Mouse (Mus musculus) urinary bladder, adult 18-20 months (tissue): Measurements from ENCODE around the gene Spsb2.
"Not testable (repeated sequence)": the region's sequence is repeated elsewhere in the genome, so short reads cannot be mapped to it uniquely, and the experiment has no call there.

Source experiments
- DNase-seq, 2 experiments: peaks; one replicate each; pipeline ENCODE4 v3.0.0; 2022; ENCODE audit warnings: low spot score in 2 of 2, mixed read lengths in 2 of 2

The Spsb2 gene

DNA sequence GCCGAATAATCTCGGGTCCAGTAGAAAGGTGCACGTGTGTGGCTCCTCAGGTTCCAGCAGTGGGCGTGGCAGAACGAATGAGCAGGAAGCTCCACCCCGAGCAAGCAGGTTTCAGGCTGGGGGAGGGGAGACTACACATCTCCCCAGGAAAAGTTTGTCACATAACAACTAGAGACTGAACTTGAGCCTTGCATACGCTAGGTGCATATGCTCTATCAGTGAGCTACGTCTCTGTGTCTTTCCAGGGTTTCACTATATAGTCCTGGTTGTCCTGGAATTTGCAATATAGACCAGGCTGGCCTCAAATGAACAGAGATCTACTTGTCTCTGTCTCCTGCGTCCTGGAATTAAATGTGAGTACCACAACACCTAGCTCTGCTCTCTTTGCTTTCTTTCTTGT, 6.1 kb upstream of the Spsb2 start:
- DNase-seq: not testable (repeated sequence)

DNA sequence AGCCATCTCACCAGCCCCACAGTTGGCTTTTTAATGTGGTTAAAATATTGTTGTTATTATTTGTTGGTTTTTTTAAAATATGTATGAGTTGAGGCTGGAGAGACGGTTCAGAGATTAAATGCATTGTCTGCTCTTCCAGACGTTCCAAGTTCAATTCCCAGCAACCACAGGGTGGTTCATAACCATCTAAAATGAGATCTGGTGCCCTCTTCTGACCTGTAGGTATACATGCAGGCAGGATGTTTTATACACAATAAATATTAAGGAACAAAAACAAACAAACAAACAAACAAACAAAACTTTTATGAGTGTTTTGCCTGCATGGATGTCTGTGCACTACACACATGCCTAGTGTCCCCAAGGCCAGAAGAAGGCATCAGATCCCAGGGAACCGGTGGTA, 5.4 kb upstream of the Spsb2 start:
- no peak for DNase-seq

DNA sequence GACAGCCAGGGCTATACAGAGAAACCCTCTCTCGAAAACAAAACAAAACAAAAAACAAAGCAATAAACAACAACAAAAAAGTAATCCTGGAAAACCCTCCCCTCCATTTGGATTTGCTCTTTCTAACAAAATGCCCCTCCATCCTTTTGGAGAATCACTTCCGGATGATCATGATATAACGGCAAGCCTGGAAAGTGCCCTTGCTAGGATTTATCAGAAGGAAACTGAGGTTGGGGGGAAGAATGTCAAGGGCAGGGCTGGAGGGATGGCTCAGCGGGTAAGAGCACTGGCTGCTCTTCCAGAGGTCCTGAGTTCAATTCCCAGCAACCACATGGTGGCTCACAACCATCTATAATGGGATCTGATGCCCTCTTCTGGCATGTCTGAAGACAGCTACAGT, 4.8 kb upstream of the Spsb2 start:
- not testable (repeated sequence) for DNase-seq

DNA sequence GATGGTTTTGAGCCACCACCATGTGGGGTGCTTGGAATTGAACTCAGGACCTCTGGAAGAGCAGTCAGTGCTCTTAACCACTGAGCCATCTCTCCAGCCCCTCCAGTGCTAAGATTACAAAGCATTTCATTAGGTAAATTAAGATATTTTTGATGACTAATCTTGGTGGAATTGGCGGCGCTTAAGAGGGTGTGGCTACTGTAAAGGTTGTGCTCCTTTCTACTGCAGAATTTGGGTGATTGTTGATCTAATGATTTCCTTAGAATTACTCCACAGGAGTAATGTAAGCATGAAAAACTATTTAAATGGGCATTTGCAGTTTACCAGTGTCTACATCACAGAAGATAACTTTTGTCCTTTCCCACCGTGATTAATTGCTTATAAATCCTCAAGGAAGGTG, 4.1 kb upstream of the Spsb2 start:
- no peak for DNase-seq

DNA sequence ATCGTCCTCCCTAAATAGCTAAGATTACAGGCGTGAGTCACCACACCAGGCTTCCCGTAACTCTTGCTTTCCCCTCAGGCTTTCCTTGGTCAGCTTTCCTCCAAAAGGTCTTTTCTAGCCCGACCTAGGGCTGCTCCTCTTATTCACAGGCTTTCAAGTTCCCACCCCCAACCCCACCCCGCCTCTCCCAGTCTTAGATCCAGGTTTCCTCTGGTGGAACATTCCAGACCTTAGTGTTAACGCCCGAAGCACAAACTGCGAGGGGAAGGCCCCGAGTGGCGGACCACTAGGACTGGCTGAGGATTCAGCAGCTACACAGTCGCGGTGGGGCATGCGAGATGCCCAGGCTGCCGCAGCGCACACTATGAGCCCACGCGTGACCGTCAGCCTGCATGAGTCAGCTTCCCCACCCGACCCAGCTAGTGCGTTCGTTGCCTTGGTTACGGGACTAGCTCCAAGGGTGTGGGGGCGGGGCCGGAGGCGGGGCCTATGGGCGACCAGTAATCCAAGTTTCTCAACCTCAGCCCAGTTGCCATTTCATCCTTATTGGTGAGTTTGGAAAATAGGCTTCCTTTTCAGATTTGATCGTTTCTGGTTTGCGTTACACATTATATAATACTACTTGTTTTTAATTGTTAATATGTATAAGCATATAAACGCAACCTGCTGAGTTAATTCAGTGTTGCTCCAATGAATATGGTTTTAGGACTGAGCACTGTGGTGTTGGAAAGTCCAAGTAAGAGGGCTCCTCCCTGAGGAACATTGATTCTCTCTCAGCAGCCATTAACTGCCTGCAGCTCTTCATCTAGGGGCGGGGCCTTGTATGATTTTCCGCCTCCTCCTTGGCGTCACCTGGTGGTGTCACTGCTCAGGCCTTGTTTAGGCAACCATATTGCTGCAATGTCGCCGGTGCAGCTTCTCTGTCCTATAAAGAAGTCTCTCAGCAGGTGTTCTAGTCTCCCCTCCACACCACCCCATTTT, 2.8 kb upstream of the Spsb2 start:
- DNase-seq: peak; percentile 93 to 96

DNA sequence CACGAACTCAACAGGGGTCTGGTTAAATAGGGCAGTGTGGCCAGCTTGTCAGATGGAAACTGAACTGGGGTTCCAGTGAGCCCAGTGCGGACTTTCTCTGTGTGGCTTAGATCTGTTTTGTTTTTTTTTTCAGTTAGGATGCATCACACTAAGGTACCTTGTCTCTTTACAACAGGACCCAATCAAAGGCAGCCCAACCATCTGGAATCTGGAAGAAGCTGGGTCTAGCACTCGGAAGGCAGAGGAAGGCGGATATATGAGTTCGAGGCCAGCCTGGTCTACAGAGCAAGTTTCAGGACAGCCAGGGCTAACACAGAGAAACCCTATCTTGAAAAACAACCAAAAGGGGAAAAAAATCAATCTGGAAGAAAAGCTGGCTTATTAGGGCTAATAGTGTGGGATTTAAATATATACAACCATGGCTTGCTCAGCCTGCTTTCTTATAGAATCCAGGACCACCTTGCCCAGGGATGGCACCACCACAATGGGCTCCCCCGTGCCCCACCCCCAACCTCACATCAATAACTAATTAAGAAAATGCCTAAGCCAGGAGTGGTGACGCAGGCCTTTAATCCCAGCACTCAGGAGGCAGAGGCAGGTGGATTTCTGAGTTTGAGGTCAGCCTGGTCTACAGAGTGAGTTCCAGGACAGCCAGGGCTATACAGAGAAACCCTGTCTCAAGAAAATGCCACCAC, 1.9 kb upstream of the Spsb2 start:
- DNase-seq: no peak

DNA sequence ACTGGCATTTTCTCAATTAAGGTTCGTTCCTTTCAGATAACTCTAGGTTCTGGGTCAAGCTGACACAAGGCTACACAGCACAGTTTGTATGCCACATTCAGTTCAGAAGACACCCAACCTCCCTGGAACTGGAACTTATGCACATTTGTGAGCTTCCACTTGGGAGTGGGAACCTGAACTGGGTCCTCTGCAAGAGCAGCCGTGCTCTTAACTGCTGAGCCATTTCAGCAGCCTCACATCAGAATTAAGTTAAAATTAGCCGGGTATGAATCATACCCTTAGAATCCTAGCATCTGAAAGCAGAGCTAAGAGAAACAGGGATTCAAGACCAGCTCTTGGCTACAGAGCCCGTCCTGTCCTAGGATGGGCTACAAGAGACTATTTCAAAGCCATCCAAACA, 1.1 kb upstream of the Spsb2 start:
- no peak for DNase-seq

DNA sequence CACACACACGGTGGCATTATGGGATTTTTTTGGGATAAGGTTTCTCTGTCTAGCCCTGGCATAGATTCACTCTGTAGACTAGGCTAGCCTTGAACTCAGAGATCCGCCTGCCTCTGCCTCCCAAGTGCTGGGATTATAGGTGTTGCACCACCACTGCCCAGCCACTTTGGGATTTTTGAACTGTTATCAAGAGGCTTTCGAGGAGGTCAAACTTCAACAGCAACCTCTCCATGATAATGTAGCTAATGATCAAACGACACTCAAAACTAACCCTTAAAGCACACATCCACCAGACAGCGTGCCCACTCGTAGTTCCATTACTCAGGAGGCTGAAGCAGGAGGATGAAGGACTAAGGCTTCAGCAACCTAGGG, 489 bp upstream of the Spsb2 start:
- no peak for DNase-seq

DNA sequence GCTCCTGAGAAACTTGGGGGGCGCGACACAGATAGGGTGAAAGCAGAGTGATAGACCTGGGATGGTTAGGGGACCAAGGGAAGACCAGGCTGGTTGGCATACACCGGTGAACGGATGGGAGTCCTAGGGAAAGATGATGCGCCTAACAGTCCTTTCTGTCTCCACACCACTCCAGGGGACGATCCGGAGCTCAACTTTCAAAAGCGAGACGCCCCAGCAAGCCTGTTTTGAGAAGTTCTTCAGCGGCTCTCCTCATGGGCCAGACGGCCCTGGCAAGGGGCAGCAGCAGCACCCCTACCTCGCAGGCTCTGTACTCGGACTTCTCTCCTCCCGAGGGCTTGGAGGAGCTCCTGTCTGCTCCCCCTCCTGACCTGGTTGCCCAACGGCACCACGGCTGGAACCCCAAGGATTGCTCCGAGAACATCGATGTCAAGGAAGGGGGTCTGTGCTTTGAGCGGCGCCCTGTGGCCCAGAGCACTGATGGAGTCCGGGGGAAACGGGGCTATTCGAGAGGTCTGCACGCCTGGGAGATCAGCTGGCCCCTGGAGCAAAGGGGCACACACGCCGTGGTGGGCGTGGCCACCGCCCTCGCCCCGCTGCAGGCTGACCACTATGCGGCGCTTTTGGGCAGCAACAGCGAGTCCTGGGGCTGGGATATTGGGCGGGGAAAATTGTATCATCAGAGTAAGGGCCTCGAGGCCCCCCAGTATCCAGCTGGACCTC, 752 bp downstream of the Spsb2 start:
- DNase-seq: peak; percentile 77 to 83

DNA sequence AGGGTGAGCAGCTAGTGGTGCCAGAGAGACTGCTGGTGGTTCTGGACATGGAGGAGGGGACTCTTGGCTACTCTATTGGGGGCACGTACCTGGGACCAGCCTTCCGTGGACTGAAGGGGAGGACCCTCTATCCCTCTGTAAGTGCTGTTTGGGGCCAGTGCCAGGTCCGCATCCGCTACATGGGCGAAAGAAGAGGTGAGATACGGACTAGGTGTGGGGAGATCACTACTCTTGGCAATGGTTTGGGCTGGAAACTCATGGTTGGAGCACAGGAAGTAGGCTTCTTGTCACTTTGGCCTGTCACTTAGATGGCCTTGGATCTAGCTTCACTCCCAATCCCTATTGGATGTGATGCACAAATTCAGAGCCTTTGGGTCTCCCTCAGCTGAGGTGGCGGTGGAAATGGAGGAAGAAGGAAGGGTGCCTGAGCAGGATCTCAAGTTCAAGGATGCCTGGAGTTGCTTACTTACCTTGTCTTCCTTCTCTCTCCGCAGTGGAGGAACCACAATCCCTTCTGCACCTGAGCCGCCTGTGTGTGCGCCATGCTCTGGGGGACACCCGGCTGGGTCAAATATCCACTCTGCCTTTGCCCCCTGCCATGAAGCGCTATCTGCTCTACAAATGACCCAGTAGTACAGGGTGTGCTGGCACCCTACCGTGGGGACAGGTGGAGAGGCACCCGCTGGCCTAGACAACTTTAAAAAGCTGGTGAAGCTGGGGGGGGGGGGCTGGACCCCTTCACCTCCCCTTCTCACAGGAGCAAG, 1.5 kb downstream of the Spsb2 start:
- no peak for DNase-seq

DNA sequence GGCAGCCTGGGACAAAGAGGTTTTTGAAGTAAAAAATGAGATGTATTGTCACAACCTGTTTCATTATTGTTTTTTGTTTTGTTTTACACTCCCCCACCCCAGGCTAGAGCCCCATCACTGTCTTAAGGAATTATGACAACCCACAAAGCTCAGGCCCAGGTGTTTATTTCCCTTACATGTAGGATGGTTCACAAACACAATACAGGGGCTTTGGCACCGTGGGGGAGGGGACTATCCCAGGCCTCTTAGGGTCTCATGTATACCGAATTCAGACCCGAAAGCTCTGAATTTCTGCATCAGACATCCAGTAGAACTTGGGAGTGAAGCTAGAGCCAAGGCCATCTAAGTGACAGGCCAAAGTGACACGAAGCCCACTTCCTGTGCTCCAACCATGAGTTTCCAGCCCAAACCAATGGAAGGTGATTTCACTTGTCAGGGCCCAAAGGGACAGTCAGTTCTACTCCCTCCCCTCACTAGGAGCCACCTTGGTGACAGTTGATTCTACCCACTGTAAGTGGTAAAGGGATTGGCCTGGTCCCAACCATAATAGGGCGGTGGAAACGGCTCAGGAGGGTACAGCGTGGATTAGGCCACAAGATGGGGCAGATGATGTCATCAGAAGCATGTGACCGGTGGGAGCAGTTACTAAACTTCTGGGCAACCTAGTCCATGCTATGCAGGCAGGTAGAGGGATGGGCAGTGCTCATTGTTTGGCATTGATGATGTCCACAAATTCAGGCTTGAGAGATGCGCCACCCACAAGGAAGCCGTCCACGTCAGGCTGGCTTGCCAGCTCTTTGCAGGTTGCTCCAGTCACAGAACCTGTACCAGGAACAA, 2.3 kb downstream of the Spsb2 start:
- DNase-seq: not testable (repeated sequence)

DNA sequence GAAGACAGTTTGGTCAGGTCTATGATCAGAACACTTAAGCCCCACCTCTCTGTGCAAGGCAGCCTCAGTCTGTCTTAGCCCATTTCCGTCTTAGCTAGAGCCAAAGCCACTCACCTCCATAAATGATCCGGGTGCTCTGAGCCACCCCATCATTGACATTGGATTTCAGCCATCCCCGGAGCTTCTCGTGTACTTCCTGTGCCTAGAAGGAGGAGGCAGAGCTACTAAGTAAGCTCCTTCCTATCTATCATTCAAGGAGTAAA, 2.9 kb downstream of the Spsb2 start:
- no peak for DNase-seq

DNA sequence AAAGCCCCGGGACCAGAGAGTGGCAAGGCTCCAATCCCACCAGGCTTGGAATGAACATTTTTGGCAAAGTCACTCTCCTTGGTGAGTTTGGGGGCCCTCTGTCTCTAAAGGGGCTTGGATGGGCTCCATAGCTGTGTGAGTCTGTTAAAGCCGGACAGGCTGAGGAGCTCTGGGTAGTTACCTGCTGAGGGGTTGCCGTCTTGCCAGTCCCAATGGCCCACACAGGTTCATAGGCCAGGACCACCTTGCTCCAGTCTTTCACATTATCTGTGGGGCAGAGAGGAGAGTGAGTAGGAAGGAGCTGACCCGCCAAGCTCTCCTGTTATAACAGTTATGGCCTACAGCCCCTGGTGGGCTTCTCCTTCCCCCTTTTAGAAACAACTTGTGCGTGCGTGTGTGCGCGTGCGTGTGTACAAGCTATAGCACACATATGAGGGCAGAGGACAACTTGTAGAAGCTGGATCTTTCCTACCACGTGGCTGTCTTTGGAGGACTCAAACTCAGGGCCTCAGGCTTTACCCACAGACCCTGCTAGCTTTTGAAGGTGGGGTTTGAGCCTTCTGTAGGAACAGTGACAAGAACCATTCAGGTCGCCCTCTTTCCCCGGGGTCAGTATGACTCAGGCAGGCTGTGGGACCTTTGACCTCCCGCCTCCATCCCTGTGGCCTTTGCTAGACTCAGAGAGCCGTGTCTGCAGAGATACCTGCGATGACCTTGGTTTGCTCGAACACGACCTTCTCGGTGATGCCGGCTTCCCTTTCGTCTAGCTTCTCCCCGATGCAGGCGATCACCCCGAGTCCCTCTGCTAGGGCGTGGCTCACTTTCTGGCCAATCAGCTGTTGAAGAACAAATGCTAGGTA, 3.5 kb downstream of the Spsb2 start:
- no peak for DNase-seq

DNA sequence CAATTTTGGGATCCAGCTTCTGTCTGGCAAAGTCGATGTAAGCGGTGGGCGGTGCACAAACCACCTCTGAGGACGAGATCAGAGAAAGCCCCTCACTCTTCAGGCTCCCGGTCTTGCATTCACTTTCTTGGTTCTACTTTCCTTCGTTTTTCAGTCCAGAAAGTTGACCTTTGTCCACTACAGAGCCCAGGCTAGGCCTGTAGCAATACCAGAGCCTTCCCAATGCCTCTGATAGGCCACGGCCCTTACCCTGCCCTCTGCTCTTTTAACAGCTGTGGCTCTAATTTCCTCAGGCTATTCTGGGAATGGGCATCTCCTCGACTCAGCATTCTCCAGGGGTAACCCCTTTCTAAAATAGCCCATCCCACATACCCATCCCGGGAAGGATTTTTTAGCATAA, 4.4 kb downstream of the Spsb2 start:
- no peak for DNase-seq

DNA sequence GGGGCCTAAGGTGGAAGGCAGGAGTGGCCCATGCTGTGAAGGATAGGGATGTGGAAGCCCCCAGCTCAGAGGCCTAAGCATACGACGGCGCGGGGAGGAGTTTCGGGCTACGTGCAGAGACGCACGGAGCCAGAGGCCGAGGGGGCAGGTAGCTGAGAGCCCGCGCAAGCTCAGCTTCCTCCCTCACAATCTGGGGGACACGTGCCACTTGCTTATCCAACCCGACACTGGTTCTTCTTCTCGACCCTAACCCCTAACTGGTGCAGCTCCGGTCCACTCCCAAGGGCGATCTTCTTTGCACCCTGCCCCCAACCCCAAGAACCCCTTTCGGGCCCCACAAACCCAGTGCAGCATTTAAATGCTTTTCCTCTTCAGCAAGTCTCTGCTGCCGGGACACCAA, 5.0 kb downstream of the Spsb2 start:
- DNase-seq: no peak

DNA sequence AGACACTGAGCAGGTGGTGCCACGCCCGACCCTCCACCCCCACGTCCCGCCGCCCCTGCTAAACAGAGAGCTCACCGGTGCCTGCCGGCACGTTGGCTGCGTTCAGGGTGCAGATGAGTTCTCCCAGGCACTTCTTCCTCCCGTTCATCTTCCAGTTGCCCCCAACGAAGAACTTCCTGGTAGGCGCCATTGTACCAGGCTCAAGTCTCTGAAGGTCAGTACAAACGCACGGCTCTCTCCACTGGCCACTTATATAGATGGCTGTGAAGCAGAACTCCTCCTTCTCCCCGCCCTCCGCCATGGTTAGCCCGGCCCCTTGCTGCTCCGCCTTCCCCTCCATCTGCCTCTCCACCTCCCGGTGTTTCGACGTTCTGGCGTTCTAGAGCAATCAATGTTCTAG, 5.5 kb downstream of the Spsb2 start, which contains the start of gene Tpi1:
Gene Tpi1, minus strand, starts transcription at position 364 of the 400 bp plus-strand sequence.
- DNase-seq: peak; percentile 85 to 89

DNA sequence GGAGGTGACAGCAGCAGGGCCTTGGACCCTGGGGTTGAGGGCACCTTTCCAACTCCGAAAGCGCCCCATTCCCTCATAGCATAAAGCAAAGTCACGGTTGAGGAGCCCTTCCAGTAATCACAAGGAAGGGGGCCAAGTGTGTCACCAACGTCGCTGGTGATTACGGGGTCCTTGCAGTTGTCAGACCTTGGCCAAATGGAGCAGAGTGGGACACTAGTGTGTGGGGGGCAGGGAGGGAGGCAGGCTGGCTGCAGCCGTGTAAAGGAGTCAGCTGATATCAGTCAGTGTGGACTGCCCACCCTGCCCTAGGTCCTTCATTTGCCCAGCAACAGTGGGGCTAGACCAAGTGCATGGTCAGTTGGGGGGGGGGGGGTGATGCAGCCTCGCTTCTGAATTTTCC, 6.0 kb downstream of the Spsb2 start:
- no peak for DNase-seq

DNA sequence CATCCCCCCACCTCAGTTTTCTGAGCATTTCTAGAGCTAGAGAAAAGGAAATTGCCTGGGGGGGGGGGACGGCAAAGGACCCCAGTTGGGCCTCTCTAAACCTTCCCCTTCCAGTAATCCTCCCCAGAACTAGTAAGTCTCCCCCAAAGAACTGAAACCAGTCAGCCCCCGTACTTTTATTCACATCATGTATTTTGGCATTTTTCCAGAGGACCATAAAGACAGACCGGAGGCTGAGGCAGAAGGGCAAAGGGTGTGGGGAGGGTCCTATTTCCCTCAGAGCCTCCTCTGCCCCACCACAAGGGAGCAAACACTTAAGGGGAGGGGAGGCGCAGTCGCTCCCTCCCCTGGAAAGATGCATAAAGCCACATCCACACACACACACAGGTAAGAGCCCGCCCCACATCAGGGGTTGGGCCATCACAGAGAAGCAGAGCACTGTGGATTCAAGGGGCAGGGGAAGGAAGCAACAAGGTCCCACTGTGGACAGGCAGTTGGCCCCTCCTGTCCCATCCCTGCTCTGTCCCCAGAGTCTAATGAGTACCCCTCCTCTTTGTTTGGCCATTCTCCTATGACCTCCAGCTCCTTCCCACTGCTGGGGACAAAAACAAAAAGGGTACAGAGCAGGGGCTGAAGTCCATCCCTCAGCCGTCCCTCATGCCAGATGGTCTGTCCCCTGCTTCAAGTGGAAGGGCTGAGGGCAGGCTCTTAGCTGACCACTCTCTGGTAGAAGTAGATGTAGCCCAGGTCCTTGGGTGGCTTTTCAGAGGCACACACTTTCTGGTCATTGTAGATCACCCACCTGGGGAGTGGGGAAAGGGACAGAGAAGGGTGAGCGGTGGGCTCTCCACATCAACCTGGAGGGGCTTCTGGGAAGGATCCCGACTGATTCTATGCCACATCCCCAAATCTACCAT, 6.7 kb downstream of the Spsb2 start:
- no peak for DNase-seq

DNA sequence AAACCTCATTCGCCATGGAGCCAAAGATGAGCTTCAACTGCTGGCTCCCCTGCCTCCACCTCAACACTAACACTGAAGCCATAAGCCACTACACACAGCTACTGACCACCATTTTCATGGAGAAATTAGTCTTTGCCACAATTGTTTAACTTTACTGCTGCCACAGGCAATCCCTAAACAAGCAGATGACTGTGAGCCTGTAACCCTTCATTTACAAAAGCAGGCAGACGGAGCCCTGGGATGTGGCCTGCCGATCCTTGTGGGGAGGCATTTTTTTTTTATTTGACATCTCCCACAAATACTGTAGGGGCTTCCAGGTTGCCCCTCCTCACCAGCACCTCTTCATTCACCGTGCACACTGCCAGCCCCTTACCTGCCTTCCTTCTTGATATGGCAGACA, 8.2 kb downstream of the Spsb2 start:
- no peak for DNase-seq
